Mouse (Mus musculus) small intestine, adult 2 months (tissue): ENCODE measurements around the gene Il1r1. TPM values are rescaled to one million over a fixed set of nuclear protein-coding genes. Genes with fewer than 3 reads are reported as not detected.

Experiments used
- H3K27ac ChIP-seq: fragments of 200-500 bp; 2 replicates; pipeline ENCODE4 v1.5.1; 2012; ENCODE audit warnings: low read depth, low read length, control low read depth, inconsistent platforms; ENCODE audit not compliant: insufficient read depth
- H3K27me3 ChIP-seq: fragments of 200-500 bp; 2 replicates; pipeline ENCODE4 v1.6.1; 2012; ENCODE audit warnings: mild to moderate bottlenecking, moderate library complexity, low read length, inconsistent platforms; ENCODE audit not compliant: control insufficient read depth, insufficient read depth
- H3K36me3 ChIP-seq: fragments of 200-500 bp; 2 replicates; pipeline ENCODE4 v1.6.1; 2012; ENCODE audit warnings: mild to moderate bottlenecking, low read length, control low read depth, inconsistent platforms; ENCODE audit not compliant: control insufficient read depth, insufficient read depth
- H3K4me1 ChIP-seq: fragments of 200-500 bp; 2 replicates; pipeline ENCODE4 v1.6.1; 2012; ENCODE audit warnings: low read length, inconsistent platforms, mixed read lengths; ENCODE audit not compliant: control insufficient read depth, insufficient read depth, insufficient read length
- H3K4me3 ChIP-seq: fragments of 200-500 bp; 2 replicates; pipeline ENCODE4 v1.5.1; 2012; ENCODE audit warnings: low read depth, mild to moderate bottlenecking, control low read depth, inconsistent platforms, low read length, moderate library complexity
- CTCF ChIP-seq: fragments of 200-500 bp; IDR thresholded peaks from 2 replicates; pipeline ENCODE4 v1.5.1; 2012; ENCODE audit warnings: low read depth, mild to moderate bottlenecking, control low read depth, inconsistent platforms, low read length, moderate library complexity, mixed read lengths; ENCODE audit not compliant: insufficient replicate concordance, insufficient read length; ENCODE audit errors: extremely low read depth
- POLR2A ChIP-seq: fragments of 200-500 bp; IDR thresholded peaks from 2 replicates; pipeline ENCODE4 v1.6.1; 2012; ENCODE audit warnings: low read depth, mild to moderate bottlenecking, control low read depth, inconsistent platforms, low read length, moderate library complexity
- WGBS: fragments of 180-500 bp; shearing (Covaris S2); methylation state at CpG from one replicate; pipeline ENCODE4 v1.1.7; 2018; 5-methylcytosine and 5-hydroxymethylcytosine counted together
- polyA plus RNA-seq: library from polyadenylated mRNA; depleted of rRNA; stranded (reverse); fragments of >200 nt; gene quantifications from 2 replicates; pipeline ENCODE4 v1.2.3, GENCODE M21; 2012

Gene Il1r1
- polyA plus RNA-seq, 1 experiment: 2.8 TPM

DNA sequence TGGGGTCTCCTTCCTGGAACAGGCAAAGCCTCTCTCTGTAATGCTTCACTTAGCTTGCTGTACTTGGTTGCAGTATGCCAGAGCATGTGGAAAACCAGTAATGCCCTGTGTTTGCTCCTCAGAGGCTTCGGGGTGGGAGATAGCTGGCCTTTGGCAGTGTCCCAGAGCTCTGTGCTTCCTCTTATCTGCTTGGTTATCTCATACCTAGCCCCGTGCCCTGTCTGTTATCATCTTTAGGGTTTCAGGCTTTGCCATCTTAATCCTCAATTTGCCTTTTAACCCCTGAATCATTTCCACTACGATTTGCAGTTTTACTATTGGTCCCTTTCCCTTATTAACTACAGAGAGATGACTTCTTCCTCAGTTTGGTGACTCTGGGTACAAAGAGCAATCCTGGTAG is 6.3 kb upstream of the Il1r1 start:
- H3K27ac ChIP-seq: no peak overlapping the region
- WGBS: 36% methylated on average over 3 of the region's 3 CpGs
- TF ChIP-seq POLR2A: no peak
- TF ChIP-seq CTCF: no peak

DNA sequence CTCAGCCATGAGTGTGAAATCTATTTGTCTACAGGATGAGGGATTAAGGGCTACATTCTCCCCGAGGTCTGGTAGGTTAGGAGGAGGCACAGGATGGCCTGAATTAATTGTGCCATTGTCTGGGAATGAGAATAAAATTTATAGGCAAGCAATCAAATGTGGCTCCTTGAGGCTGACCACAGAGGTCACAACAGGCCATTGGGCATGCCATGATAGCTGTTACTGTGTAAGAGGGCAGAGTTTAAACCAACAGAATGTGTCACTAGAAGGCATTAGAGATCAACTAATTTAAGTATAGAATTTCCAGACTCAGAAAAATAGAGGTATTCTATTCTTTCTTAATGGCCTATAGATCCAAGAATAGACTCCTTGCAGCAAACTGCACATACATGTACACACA is 4.3 kb upstream of the Il1r1 start:
- Histone ChIP-seq H3K36me3 (no peaks in the 10 kb centered on the region), H3K4me1 (no peaks in the 10 kb centered on the region; the same call in 1 of the 2 replicates), H3K27ac (no peak overlapping the region), H3K27me3 (no peaks in the 10 kb centered on the region), H3K4me3 (no peak overlapping the region)
- WGBS: 53% methylated on average over 1 of the region's 1 CpGs
- TF ChIP-seq CTCF: no peak
- no peak for TF ChIP-seq POLR2A

More for the DNA sequence above, 6.3 kb upstream of the Il1r1 start:
- Histone ChIP-seq H3K4me3 (no peak overlapping the region), H3K36me3 (no peaks in the 10 kb centered on the region), H3K27me3 (no peaks in the 10 kb centered on the region), H3K4me1 (no peaks in the 10 kb centered on the region; the same call in 1 of the 2 replicates)

DNA sequence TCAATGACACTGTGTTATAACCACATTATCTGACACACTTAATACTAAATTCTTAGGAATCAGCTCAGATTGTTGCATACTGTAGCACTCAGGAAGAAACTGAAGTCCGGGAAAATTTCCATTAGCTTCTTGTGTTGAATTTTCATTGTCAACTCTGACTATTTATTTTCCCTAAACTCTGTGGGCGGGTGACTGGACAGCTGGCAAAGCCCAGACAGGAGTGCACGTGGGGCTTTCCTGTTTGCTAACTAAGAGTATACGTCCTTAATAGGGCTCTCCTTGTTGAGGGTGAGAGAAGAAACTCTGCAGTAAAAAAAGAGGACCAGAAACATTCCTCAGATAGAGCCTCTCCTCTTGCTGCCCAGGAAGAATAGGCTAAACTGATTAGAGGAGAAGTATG is 3.0 kb upstream of the Il1r1 start:
- Histone ChIP-seq H3K27me3 (no peaks in the 10 kb centered on the region), H3K27ac (no peak overlapping the region), H3K36me3 (no peaks in the 10 kb centered on the region), H3K4me1 (no peaks in the 10 kb centered on the region; the same call in 1 of the 2 replicates), H3K4me3 (no peak overlapping the region)
- WGBS: 41% methylated on average over 4 of the region's 4 CpGs
- TF ChIP-seq CTCF: no peak
- TF ChIP-seq POLR2A: no peak

DNA sequence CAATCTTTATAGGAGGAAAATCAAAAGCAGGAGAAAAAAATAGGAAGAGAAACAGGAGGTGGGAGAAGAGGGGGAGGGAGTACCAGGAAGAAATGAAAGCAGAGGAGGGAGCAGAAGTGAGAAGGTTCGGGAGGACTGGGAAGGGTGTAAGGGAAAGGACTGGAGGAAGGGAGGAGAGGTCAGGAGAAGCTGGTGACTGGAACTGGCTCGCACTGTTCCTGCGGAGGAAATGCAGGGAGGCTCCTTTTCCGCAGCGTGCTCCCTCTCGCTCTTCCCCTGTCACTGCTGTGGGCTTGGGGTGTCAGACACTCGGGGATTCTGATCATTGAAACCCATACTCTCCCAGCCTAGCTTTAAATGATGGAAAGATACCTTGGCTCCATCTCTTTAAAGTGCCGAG is 2.2 kb upstream of the Il1r1 start:
- 68% methylated on average over 8 of the region's 8 CpGs for WGBS
- H3K4me1 ChIP-seq: no peaks in the 10 kb centered on the region; the same call in 1 of the 2 replicates
- no peak overlapping the region for H3K4me3 ChIP-seq
- no peaks in the 10 kb centered on the region for H3K27me3 ChIP-seq
- TF ChIP-seq POLR2A (no peak), CTCF (no peak)
- H3K27ac ChIP-seq: no peak overlapping the region
- H3K36me3 ChIP-seq: no peaks in the 10 kb centered on the region

DNA sequence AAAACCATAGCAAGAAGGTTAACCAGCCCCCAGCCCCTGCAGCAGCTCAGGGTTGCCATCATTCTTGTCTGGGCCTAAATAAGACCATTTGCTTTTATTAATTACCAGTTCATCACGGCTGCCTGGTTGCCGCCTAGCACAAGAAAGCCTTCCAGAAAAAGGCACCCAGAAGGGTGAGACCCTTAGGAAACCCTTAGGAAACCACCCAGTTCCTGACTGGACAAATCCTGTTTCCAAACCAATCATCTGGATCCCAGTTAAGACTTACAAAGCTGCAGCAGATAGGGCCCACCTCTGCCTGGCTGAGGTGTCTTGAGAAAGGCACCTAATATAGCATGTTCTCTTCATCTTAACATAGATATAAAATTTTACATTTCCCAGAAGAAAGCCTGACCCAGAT is 1.3 kb upstream of the Il1r1 start:
- Histone ChIP-seq H3K4me3 (no peak overlapping the region), H3K4me1 (no peaks in the 10 kb centered on the region; the same call in 1 of the 2 replicates), H3K27ac (no peak overlapping the region), H3K27me3 (no peaks in the 10 kb centered on the region), H3K36me3 (no peaks in the 10 kb centered on the region)
- no peak for TF ChIP-seq CTCF
- no peak for TF ChIP-seq POLR2A
- 95% methylated on average over 2 of the region's 2 CpGs for WGBS

DNA sequence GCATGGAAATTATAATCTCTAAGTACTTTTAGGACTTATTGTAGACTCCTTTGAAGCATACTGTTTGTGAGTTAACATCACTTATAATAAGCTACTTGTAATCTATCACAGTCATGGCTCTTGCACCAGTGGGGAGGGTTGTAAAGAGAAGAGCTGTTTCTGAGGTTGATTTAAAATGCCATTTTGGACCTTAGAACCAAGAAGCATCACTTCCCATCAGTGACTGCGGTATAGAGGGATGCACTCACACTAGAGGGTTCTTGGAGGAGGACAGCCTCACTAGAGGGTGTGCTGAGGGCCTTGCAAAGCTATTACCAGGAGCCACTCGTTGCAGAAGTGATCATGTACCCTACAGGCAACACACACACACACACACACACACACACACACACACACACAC is 700 bp downstream of the Il1r1 start:
- 44% methylated on average over 2 of the region's 2 CpGs for whole genome bisulfite sequencing
- Histone ChIP-seq H3K4me3 (no peak overlapping the region), H3K27ac (no peak overlapping the region), H3K4me1 (no peaks in the 10 kb centered on the region; the same call in 1 of the 2 replicates), H3K27me3 (no peaks in the 10 kb centered on the region), H3K36me3 (no peaks in the 10 kb centered on the region)
- TF ChIP-seq CTCF: no peak
- no peak for TF ChIP-seq POLR2A

DNA sequence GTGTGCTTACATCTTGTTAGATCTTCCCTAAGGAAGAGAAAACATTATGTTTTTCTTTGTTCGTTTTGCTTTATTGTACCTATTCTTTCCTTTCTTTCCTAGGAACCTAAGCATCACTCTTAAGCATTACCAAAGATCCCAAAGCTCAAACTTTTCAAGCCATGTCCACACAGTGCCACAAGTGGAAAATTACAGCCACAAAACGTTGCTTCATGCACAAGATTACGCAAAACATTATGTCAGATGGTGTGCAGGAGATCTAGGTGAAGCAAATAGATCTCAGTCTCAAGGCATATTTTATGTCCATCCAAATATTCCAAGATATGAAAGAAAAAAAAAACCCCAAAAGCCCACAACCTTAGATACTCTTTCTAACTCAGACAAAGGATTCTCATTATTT is 4.2 kb downstream of the Il1r1 start:
- Histone ChIP-seq H3K27ac (no peak overlapping the region), H3K36me3 (no peaks in the 10 kb centered on the region), H3K4me3 (no peak overlapping the region), H3K27me3 (no peaks in the 10 kb centered on the region), H3K4me1 (no peaks in the 10 kb centered on the region; the same call in 1 of the 2 replicates)
- TF ChIP-seq POLR2A (no peak), CTCF (no peak)
- 76% methylated on average over 3 of the region's 3 CpGs for WGBS

DNA sequence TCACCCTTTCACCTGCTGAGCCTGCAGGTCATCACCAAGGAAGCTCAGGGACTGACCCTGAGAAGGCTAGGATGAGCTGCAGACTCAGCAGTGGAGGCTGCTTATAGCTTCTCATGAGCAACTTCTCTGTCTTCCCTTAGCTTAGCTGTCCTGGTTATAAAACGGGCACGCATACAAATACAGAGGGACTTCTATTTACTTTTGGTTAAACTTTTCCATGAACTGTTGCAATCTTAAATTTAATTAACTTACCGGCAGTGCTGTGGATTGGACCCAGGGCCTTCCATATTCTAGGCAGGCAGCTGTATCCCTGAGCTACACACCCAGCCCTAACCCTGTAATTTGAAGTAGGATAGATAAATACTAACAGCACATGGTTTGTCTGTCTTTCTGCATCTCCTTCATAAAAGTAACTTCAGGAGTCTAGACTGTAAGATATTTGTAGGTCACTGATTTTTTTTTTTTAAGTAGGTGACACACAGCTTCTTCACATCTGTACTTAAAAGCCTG is 4.9 kb downstream of the Il1r1 start:
- Histone ChIP-seq H3K36me3 (no peaks in the 10 kb centered on the region), H3K4me3 (no peak overlapping the region), H3K27me3 (no peaks in the 10 kb centered on the region), H3K4me1 (no peaks in the 10 kb centered on the region; the same call in 1 of the 2 replicates), H3K27ac (no peak overlapping the region)
- TF ChIP-seq POLR2A (no peak), CTCF (no peak)
- WGBS: 16% methylated on average over 3 of the region's 3 CpGs
